ENCODE assay signal across 10 mouse cellular contexts in the genomic region with DNA sequence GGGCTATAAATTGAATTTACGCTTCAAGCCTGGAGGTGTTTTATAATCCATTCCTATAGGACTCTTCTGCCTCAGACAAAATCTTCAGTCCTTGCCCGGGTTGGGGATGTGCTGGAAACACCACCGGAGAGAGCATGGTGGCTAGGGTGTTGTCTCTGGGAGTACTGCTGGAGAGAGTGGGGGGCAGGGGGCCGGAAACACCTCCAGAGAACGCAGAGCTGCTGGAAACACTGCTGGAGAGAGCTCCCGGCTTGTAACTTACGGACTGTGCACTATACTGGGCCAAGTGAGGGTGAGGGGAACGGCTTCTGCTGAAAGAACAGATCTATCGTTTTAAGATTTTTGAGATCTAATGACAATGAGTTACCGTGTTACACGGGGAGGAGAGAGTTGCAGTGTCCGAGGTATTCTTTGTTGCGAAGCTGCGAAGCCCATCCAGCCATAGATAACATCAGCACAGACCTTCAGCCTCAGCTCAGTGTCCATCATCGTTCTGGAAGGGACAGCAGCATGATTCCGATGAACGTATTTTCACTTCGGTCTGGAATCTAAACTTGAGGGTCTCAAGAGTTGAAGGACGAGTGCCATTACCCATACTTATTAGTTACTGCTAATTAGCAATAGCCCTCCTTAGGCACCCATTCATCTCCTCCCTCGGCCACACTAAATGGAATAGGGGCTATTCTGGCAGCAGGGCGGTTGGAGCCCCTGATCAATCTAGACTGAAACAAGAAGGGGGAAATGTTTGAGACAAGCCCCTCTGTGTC.
DNase-seq lines count a peak whose midpoint lies in the region; ATAC-seq and TF ChIP-seq lines count a peak whose summit lies in the region.
"Had no signal": no experiment of that assay in that cellular context is flagged by ENCODE, and none has a peak within 500 bp of the region (broad histone marks: within the 10 kb centered on the region; RNA-seq: fewer than 3 reads in every experiment).

No protein-coding gene starts in this region.

- 0 out of 2 replicates have a peak overlapping the region, but pooled peaks have one; percentile 7 for H3K4me2 ChIP-seq in hindbrain, embryonic 15.5 days
- H3K4me2 ChIP-seq in hindbrain, embryonic 14.5 days (replicated peaks): no peak overlapping the region; the same call in 1 of the 2 replicates
- H3K4me2 ChIP-seq: embryonic facial prominence, embryonic 13.5 days had no signal

- WGBS in hindbrain, embryonic 15.5 days: 50% methylated on average over 21 of the region's 21 CpGs
- 52% methylated on average over 21 of the region's 21 CpGs for WGBS in hindbrain, embryonic 14.5 days
- WGBS in limb, embryonic 10.5 days: 41% methylated on average over 21 of the region's 21 CpGs

- no peaks in the 10 kb centered on the region for H3K36me3 ChIP-seq in hindbrain, embryonic 15.5 days
- H3K36me3 ChIP-seq in hindbrain, embryonic 14.5 days (replicated peaks; ENCODE audit: control insufficient read depth, insufficient read depth): no peaks in the 10 kb centered on the region
- no peaks in the 10 kb centered on the region for H3K36me3 ChIP-seq in testis, adult 2 months (ENCODE audit: control insufficient read depth, insufficient read depth, low read length)
- H3K36me3 ChIP-seq in limb, embryonic 10.5 days: no peaks in the 10 kb centered on the region
- H3K36me3 ChIP-seq: embryonic facial prominence, embryonic 13.5 days had no signal

- TF ChIP-seq POLR2A in testis, adult 2 months (IDR thresholded peaks at IDR 0.05; ENCODE audit: control insufficient read depth, low read depth, low read length): no peak

- ATAC-seq in hindbrain, embryonic 15.5 days (ENCODE audit: low FRiP score, low read depth): no peak
- no peak for ATAC-seq in hindbrain, embryonic 14.5 days (ENCODE audit: low FRiP score)

- H3K4me1 ChIP-seq in hindbrain, embryonic 15.5 days (replicated peaks): peaks cover 10% of the 10 kb centered on the region
- H3K4me1 ChIP-seq in hindbrain, embryonic 14.5 days (replicated peaks; ENCODE audit: control insufficient read depth, insufficient read depth, low read length): 0 out of 2 replicates have a peak, but pooled peaks cover 13% of the 10 kb centered on the region
- H3K4me1 ChIP-seq in testis, adult 2 months (ENCODE audit: control insufficient read depth, insufficient read depth, low read length): no peaks in the 10 kb centered on the region
- peaks cover 33% of the 10 kb centered on the region for H3K4me1 ChIP-seq in limb, embryonic 10.5 days

- TF ChIP-seq CTCF in testis, adult 2 months (IDR thresholded peaks at IDR 0.05; ENCODE audit: control insufficient read depth, insufficient read depth, insufficient replicate concordance, low read depth, low read length): no peak

- no peak overlapping the region for H3K4me3 ChIP-seq in hindbrain, embryonic 15.5 days
- H3K4me3 ChIP-seq in hindbrain, embryonic 14.5 days (replicated peaks; ENCODE audit: low read length): no peak overlapping the region
- no peak overlapping the region for H3K4me3 ChIP-seq in testis, adult 2 months (ENCODE audit: control insufficient read depth, low read depth, low read length)
- H3K4me3 ChIP-seq in limb, embryonic 10.5 days: peak overlapping the region; percentile 22; the same call in 1 of the 2 replicates
- H3K4me3 ChIP-seq: embryonic facial prominence, embryonic 13.5 days had no signal

- H3K27me3 ChIP-seq in hindbrain, embryonic 15.5 days: no peaks in the 10 kb centered on the region
- no peaks in the 10 kb centered on the region for H3K27me3 ChIP-seq in hindbrain, embryonic 14.5 days (ENCODE audit: control insufficient read depth, insufficient read depth, low read length)
- no peaks in the 10 kb centered on the region for H3K27me3 ChIP-seq in testis, adult 2 months (ENCODE audit: control insufficient read depth, insufficient read depth, low read length)
- no peaks in the 10 kb centered on the region for H3K27me3 ChIP-seq in limb, embryonic 10.5 days (ENCODE audit: low read depth, poor library complexity, severe bottlenecking)
- H3K27me3 ChIP-seq: embryonic facial prominence, embryonic 13.5 days had no signal

- no peak overlapping the region for H3K27ac ChIP-seq in hindbrain, embryonic 15.5 days (replicated peaks)
- no peak overlapping the region for H3K27ac ChIP-seq in hindbrain, embryonic 14.5 days
- H3K27ac ChIP-seq in testis, adult 2 months (ENCODE audit: control insufficient read depth, insufficient read depth, low read depth, low read length): 0 out of 2 replicates have a peak overlapping the region, but pooled peaks have one; percentile 6
- peak overlapping the region; percentile 59; the same call in 1 of the 2 replicates for H3K27ac ChIP-seq in limb, embryonic 10.5 days
- H3K27ac ChIP-seq: embryonic facial prominence, embryonic 13.5 days had no signal

- DNase-seq in hindbrain, embryonic 14.5 days (ENCODE audit: low spot score): no peak
- DNase-seq in testis, postnatal 14 days (ENCODE audit: low spot score): no peak
- DNase-seq in limb, embryonic 10.5 days (ENCODE audit: low spot score): no peak
- no peak for DNase-seq in thymus, postnatal 14 days
- DNase-seq in retina, embryonic 14.5 days (ENCODE audit: low spot score): no peak
- DNase-seq: kidney, adult 9 months; thymus, postnatal 36 days had no signal

- no peaks in the 10 kb centered on the region for H3K9me3 ChIP-seq in hindbrain, embryonic 15.5 days
- no peaks in the 10 kb centered on the region for H3K9me3 ChIP-seq in hindbrain, embryonic 14.5 days (ENCODE audit: control insufficient read depth, low read length)
- no peaks in the 10 kb centered on the region for H3K9me3 ChIP-seq in limb, embryonic 10.5 days (replicated peaks)
- H3K9me3 ChIP-seq: embryonic facial prominence, embryonic 13.5 days had no signal

- H3K9ac ChIP-seq in hindbrain, embryonic 15.5 days: no peak overlapping the region
- no peak overlapping the region for H3K9ac ChIP-seq in hindbrain, embryonic 14.5 days
- H3K9ac ChIP-seq: embryonic facial prominence, embryonic 13.5 days had no signal

Comparison
In these comparisons a context has a peak if more than half of its experiments do, and no peak if none do; other contexts are left out.
1. H3K27ac ChIP-seq: peak in testis, adult 2 months (single experiment) and limb, embryonic 10.5 days (single experiment); none in hindbrain, embryonic 15.5 days (single experiment) and hindbrain, embryonic 14.5 days (single experiment).